Mouse (Mus musculus): ENCODE measurements around the gene Urah. TPM values are rescaled to one million over a fixed set of nuclear protein-coding genes. Genes with fewer than 3 reads are reported as not detected.

The Urah gene
- total RNA-seq, 4 experiments from 2014 or later, result 0.73 to 1.8 (median 1.0) TPM; not detected in 1

DNA sequence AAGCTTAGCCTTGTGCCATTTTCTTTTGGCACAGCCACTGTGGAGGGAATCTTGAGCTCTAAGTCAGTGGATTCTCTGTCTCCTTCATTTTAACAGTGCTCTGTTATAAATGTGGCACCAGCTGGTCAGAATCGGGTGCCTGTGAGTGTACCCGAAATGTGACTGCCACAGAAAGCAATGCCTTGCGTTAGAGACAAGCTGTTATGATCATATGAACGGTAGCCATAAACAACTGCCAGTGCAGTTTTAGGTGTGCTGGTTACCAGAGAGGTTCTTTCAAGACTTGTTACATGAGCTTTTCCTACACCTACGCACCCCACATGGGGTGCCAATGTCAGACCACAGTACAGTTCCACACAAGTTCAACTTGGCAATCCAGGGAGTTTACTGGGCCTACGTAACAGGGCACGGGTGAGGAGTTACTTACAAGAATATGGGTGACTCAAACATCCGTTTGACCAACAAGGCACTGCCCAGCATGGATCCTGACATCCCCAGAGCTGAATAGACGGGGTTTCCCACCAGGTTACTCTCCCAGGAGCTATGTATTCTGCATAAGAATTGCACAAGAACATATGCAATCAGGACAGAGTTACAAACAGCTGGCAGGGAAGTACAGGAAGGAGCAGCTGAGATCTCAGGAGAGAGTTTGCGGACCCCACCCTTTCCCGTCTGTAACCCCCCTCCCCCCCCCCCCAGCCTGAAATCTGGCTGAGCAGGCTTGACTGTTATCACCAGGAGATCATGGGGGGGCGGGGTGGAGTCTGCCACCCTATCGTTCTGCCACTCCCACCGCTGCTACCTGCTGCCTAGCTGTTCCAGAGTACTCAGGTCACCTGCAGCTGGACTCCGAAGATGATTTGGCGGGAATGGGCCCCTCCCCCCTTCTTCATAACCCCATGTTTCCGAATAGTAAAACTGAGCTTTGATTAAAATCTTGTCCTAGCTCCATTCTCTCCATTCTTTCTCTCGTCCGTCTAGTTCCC lies 6.2 kb downstream of the Urah start:
- no peak for DNase-seq

DNA sequence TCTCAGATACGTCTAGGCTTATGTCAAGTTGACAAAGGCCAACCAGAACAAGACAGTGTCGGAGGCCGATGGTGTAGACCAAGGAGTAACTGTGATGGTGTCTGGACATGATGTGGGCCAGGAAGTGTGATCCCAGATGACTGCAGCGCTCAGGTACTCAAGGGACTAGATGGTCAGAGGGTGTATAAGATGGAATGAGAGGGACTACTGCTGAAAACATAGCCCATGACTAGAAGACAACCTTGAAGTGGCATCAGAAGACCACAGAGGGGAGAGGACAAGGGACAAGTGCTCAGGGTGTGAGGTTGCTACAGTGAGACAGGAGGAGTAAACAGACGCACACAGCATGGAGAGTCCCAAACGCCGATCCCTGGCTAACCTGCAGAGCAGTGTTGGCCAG lies 9.0 kb downstream of the Urah start:
- DNase-seq, result no peak

GRCm38 (mm10) chr7:140844905-140845665 lies 10.3 kb downstream of the Urah start, which contains the start of gene Scgb1c1:
Scgb1c1 (plus strand) TSS chr7:140845547.
- peak; percentile 79 for DNase-seq

DNA sequence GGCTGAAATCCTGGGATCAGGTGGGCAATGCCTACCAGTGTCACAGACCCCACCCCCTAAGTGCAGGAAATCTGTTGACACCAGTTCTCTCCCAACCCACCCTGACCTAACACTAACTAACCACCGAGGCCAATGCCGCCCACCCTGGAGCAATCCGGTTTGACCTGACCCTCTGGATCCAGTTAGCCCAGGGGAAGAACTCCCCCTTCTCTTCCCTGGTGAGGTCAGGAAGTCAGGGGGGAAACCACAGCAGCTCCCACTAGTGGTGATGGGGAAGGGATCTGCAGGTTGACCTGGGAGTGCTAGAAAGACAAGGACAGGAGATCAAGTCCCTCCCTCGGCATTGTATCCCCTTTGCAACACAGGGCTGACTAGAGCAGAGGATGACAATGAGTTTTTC lies 10.9 kb downstream of the Urah start:
- no peak for DNase-seq

DNA sequence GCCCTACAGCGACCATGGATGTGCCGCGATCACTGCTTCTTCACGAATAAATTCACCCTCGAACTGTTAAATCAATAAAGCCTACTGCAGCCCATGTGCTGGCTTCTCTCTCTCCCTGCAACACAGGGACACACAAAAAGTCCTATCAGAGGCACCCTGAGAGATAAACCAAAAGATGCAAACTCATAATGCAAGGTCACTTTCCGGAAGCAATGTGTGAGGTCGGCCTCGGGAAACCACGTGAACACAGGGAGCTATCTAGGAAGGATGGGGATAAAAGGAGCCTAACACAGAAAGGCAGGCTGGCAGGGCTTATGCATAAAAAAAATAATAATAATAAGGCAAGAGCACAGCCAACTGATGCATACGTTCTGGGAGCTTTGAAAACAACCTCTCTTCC lies 11.9 kb downstream of the Urah start:
- DNase-seq, result no peak

GRCm38 (mm10) chr7:140847755-140848580 lies 13.2 kb downstream of the Urah start, which contains the start of gene Odf3:
Odf3 (plus strand) TSS chr7:140847805.
- DNase-seq, result peak; percentile 75

- no peak for DNase-seq
Observed at GRCm38 (mm10) chr7:140848591-140848990, 13.8 kb downstream of the Urah start.

GRCm38 (mm10) chr7:140851916-140852315 lies 17.1 kb downstream of the Urah start:
- peak; percentile 58 for DNase-seq

DNA sequence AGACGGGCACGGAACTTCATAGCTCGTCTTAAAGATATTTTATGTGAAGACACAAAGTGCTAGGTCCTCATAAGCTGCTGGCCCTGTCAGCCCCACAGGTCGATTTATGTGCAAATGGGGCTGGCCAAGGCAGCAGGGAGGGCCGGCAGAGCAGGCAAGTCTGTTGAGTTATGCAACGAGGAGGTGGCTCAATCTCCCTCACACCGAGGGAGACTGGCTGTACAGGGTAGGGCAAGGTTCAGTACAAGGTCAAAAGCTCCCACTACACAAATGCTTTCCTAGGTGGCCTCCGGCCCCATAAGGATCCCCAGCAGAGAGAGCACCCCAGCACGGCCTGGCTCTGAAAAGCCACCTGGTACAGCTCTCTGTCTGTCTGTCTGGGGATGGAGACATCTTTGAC lies 18.6 kb downstream of the Urah start:
- DNase-seq, result peak; percentile 76

GRCm38 (mm10) chr7:140854483-140854882 lies 19.7 kb downstream of the Urah start:
- no peak for DNase-seq

GRCm38 (mm10) chr7:140855181-140855580 lies 20.4 kb downstream of the Urah start:
- DNase-seq, result no peak

- DNase-seq, result peak; percentile 89
Observed at GRCm38 (mm10) chr7:140855860-140856784, 21.3 kb downstream of the Urah start, which contains the start of gene Gm45785. Gm45785 (minus strand) TSS chr7:140856331.

- DNase-seq, result peak; percentile 92
Observed at GRCm38 (mm10) chr7:140856785-140857549, 22.1 kb downstream of the Urah start, which contains the start of gene Ric8a. Ric8a (plus strand) TSS chr7:140856957.

DNA sequence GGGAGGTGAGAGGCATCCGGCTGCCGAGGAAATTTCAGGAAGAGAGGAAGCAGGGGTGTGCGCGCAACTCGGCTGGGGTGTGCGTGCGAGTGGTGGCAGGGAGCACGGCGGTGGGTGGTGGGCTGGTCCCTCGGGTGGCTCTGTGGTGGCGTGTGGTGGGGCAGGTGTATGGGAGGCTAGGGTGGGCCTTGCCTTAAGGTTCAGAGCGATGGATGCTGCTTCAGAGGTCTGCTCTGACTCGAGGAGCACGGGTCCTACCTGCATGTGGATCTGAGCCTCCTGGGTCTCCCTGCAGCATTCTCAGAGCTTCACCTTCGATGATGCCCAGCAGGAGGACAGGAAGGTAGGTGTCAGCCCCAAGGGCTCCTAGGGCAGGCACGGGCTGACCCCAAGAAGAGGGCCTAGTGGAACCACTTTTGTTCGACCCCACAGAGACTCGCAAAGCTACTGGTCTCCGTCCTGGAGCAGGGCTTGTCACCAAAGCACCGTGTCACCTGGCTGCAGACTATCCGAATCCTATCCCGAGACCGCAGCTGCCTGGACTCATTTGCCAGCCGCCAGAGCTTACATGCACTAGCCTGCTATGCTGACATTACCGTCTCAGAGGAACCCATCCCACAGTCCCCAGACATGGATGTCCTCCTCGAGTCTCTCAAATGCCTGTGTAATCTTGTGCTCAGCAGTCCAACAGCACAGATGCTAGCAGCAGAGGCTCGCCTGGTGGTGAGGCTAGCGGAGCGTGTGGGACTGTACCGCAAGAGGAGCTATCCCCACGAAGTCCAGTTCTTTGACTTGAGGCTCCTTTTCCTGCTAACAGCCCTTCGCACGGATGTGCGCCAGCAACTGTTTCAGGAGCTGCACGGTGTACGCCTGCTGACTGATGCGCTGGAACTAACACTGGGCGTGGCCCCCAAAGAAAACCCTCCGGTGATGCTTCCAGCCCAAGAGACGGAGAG lies 23.0 kb downstream of the Urah start, which contains the start of gene Bet1l:
Gene Bet1l, minus strand, starts transcription at position 28 of the 956 bp plus-strand sequence.
- DNase-seq, result no peak

- no peak for DNase-seq
Observed at GRCm38 (mm10) chr7:140858746-140859145, 23.9 kb downstream of the Urah start.

GRCm38 (mm10) chr7:140859997-140860396 lies 25.2 kb downstream of the Urah start:
- DNase-seq, result no peak

- DNase-seq, result no peak
Observed at GRCm38 (mm10) chr7:140860728-140861127, 25.9 kb downstream of the Urah start.

DNA sequence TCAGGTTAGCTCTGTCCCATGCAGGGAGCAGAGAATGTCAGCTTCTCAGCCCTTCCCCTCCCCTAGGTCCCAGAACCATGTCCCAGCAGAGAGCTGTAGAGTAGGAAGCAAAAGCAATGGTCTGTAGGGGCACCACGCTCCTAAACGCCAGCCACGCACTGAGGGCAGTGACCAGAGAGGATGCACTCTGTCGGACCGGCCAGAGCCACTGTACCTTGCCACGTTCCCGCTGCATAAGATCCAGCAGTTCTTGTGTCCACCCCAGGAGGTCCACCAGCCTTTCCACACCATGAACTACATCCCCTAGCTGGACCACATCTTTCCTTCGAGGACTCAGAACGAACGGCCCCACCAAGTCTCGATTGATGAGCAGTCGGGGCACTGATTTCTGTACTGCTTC lies 29.9 kb downstream of the Urah start:
- DNase-seq, result no peak

DNA sequence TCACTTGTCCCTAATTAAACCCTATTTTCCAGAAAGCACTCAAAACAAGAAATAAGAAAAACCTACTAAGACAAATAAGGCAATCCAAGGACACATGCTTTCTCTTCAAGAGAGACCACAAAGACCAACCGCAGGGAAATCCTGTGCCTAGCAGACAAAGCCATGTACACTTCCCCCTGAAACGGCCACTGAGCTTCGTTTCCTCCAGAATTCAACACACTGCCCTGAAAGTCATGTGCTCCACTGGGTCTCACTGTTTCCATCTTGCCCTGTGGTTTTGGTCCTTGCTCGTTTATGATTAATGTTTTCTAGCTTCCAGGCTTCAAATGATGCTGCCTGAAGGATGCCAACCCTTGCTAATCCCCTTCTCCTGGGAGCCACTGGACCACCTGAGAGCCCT lies 39.4 kb downstream of the Urah start:
- DNase-seq, result no peak
